Mouse (Mus musculus) kidney, embryonic 14.5 days (tissue): Measurements from ENCODE around the gene Gnl1. TPM values are rescaled to one million over a fixed set of nuclear protein-coding genes. Genes with fewer than 3 reads are reported as not detected.
A peak's percentile ranks its signal among the peaks of the same experiment; 100 is the strongest.
"Not testable (repeated sequence)": the region's sequence is repeated elsewhere in the genome, so short reads cannot be mapped to it uniquely, and the experiment has no call there.

Experiments
- ATAC-seq: fragments of 200-750 bp; cut with Nextera tagmentation; 2 replicates; pipeline ENCODE4 v1.8.0; 2017; ENCODE audit warnings: moderate number of reproducible peaks, mild to moderate bottlenecking, moderate TSS enrichment, moderate library complexity; ENCODE audit not compliant: low FRiP score, low TSS enrichment
- H3K27ac ChIP-seq: fragments of 300-500 bp; sonication (generic); 2 replicates; pipeline ENCODE4 v1.5.1; 2014; ENCODE audit warnings: low read depth, mild to moderate bottlenecking, low read length, moderate library complexity, mixed read lengths
- H3K27me3 ChIP-seq: fragments of 300-500 bp; sonication (generic); 2 replicates; pipeline ENCODE4 v1.6.1; 2014; ENCODE audit warnings: mild to moderate bottlenecking, low read length; ENCODE audit not compliant: control insufficient read depth, insufficient read depth
- H3K36me3 ChIP-seq: fragments of 300-500 bp; sonication (generic); 2 replicates; pipeline ENCODE4 v1.6.1; 2014; ENCODE audit warnings: low read length, mixed read lengths; ENCODE audit not compliant: control insufficient read depth, insufficient read depth
- H3K4me1 ChIP-seq: fragments of 300-500 bp; sonication (generic); 2 replicates; pipeline ENCODE4 v1.6.1; 2014; ENCODE audit warnings: low read length, mixed read lengths; ENCODE audit not compliant: control insufficient read depth, insufficient read depth
- H3K4me2 ChIP-seq: fragments of 300-500 bp; sonication (generic); replicated peaks from 2 replicates; pipeline ENCODE4 v1.6.1; 2014; ENCODE audit warnings: low read depth, mild to moderate bottlenecking, low read length
- H3K4me3 ChIP-seq: fragments of 300-500 bp; sonication (generic); 2 replicates; pipeline ENCODE4 v1.5.1; 2014; ENCODE audit warnings: mild to moderate bottlenecking, low read length
- H3K9ac ChIP-seq: fragments of 300-500 bp; sonication (generic); 2 replicates; pipeline ENCODE4 v1.6.1; 2014; ENCODE audit warnings: low read depth, mild to moderate bottlenecking, low read length, moderate library complexity
- H3K9me3 ChIP-seq: fragments of 300-500 bp; sonication (generic); 2 replicates; pipeline ENCODE4 v1.6.1; 2016; ENCODE audit warnings: low read length; ENCODE audit not compliant: control insufficient read depth
- WGBS: fragments of 180-500 bp; shearing (Covaris S2); extraction: QIAGEN DNeasy Blood & Tissue Kit; methylation state at CpG from one replicate; pipeline ENCODE4 v1.1.7; 2014; 5-methylcytosine and 5-hydroxymethylcytosine counted together
- microRNA counts: library from miRNA; unstranded; fragments of <30 nt; microRNA quantifications from one replicate; lab custom pipeline; 2017
- microRNA-seq: library from miRNA; unstranded; fragments of <30 nt; microRNA quantifications from one replicate; pipeline ENCODE4, GENCODE M21; 2016
- polyA plus RNA-seq: library from polyadenylated mRNA; unstranded; fragments of >200 nt; fragmentation: Nextera tagmentation; extraction: Ambion mirVana; gene quantifications from 2 replicates; pipeline ENCODE4 v1.2.1, GENCODE M21; 2014

Gnl1 gene
- polyA plus RNA-seq, 1 experiment from 2014 or later: 44.5 TPM

GRCm38 (mm10) chr17:36036126-36036525 lies 56.5 kb downstream of the Gnl1 start:
- H3K27me3 ChIP-seq, H3K4me1 ChIP-seq, H3K27ac ChIP-seq, H3K9me3 ChIP-seq, ATAC-seq, H3K36me3 ChIP-seq, H3K4me3 ChIP-seq, H3K9ac ChIP-seq, H3K4me2 ChIP-seq: not testable (repeated sequence)
- WGBS: 90% methylated on average over 13 of the region's 13 CpGs

MicroRNA genes within 50 kb of the gene (microRNA counts, 519-probe panel; counts per million panel counts)
- microRNA mmu-miR-877 (lab: Ali Mortazavi, UCI): not detected

Small RNAs within 50 kb of the gene (microRNA-seq; reads per million reads assigned to microRNA genes)
- 96.6 reads per million, percentile 53 among the genes with 10 or more reads in this experiment for gene Mir877

Other genes with a start within 250 kb of the Gnl1 start
- gene Ier3, start 158.2 kb upstream of the Gnl1 start, polyA plus RNA-seq: 6.8 and 7.7 TPM in 2 replicates
- 35.9 and 36.1 TPM in 2 replicates for gene Flot1, start 156.6 kb upstream of the Gnl1 start, polyA plus RNA-seq
- gene Tubb5, start 141.5 kb upstream of the Gnl1 start, polyA plus RNA-seq: 1,061 and 1,103 TPM in 2 replicates
- gene Mdc1, start 138.3 kb upstream of the Gnl1 start, polyA plus RNA-seq: 13.1 and 16.5 TPM in 2 replicates
- gene Nrm, start 118.5 kb upstream of the Gnl1 start, polyA plus RNA-seq: 53.2 and 65.2 TPM in 2 replicates
- gene Ppp1r18, start 114.3 kb upstream of the Gnl1 start, polyA plus RNA-seq: 19.1 and 21.1 TPM in 2 replicates
- 37.8 and 50.0 TPM in 2 replicates for gene Dhx16, start 100.0 kb upstream of the Gnl1 start, polyA plus RNA-seq
- gene 2310061I04Rik, start 82.4 kb upstream of the Gnl1 start, polyA plus RNA-seq: 36.2 and 41.5 TPM in 2 replicates
- gene Atat1, start 69.8 kb upstream of the Gnl1 start, polyA plus RNA-seq: 76.5 and 92.2 TPM in 2 replicates
- 79.0 and 101 TPM in 2 replicates for gene Mrps18b, start 63.5 kb upstream of the Gnl1 start, polyA plus RNA-seq
- gene Ppp1r10, start 63.4 kb upstream of the Gnl1 start, polyA plus RNA-seq: 30.6 and 44.7 TPM in 2 replicates
- 74.6 and 97.8 TPM in 2 replicates for gene Abcf1, start 10.1 kb upstream of the Gnl1 start, polyA plus RNA-seq
- gene Prr3, start 385 bp downstream of the Gnl1 start, polyA plus RNA-seq: 34.5 and 40.1 TPM in 2 replicates
- 2.5 and 4.0 TPM in 2 replicates for gene H2-T24, start 40.7 kb downstream of the Gnl1 start, polyA plus RNA-seq
- 3.0 and 3.7 TPM in 2 replicates for gene H2-T23, start 53.0 kb downstream of the Gnl1 start, polyA plus RNA-seq
- 11.2 and 12.0 TPM in 2 replicates for gene H2-T22, start 62.9 kb downstream of the Gnl1 start, polyA plus RNA-seq
- gene Gm6034, start 63.1 kb downstream of the Gnl1 start, polyA plus RNA-seq: not detected in 2 replicates
- gene Gm11127, start 78.5 kb downstream of the Gnl1 start, polyA plus RNA-seq: not detected in 2 replicates
- gene Gm19684, start 141.8 kb downstream of the Gnl1 start, polyA plus RNA-seq: not detected in 2 replicates
- gene Gm7030, start 149.6 kb downstream of the Gnl1 start, polyA plus RNA-seq: not detected in 2 replicates
- not detected in 2 replicates for gene Gm8909, start 188.7 kb downstream of the Gnl1 start, polyA plus RNA-seq
- not detected in 2 replicates for gene H2-T3, start 210.4 kb downstream of the Gnl1 start, polyA plus RNA-seq